Mouse (Mus musculus): ENCODE measurements around the gene Rnf213. TPM values are rescaled to one million over a fixed set of nuclear protein-coding genes. Genes with fewer than 3 reads are reported as not detected.

Rnf213 gene
- 29.1 and 33.7 TPM in 2 replicates for polyA plus RNA-seq (2012; rRNA removed)

GRCm38 (mm10) chr11:119392800-119393482 lies at the start of gene Rnf213:
Gene Rnf213, plus strand, starts transcription at chr11:119393100.

GRCm38 (mm10) chr11:119355443-119356385 lies 37.2 kb upstream of the Rnf213 start, which contains the start of the genes Sgsh and Slc26a11:
Gene Sgsh, minus strand, starts transcription at chr11:119355536.
Gene Slc26a11, plus strand, starts transcription at chr11:119355557.

DNA sequence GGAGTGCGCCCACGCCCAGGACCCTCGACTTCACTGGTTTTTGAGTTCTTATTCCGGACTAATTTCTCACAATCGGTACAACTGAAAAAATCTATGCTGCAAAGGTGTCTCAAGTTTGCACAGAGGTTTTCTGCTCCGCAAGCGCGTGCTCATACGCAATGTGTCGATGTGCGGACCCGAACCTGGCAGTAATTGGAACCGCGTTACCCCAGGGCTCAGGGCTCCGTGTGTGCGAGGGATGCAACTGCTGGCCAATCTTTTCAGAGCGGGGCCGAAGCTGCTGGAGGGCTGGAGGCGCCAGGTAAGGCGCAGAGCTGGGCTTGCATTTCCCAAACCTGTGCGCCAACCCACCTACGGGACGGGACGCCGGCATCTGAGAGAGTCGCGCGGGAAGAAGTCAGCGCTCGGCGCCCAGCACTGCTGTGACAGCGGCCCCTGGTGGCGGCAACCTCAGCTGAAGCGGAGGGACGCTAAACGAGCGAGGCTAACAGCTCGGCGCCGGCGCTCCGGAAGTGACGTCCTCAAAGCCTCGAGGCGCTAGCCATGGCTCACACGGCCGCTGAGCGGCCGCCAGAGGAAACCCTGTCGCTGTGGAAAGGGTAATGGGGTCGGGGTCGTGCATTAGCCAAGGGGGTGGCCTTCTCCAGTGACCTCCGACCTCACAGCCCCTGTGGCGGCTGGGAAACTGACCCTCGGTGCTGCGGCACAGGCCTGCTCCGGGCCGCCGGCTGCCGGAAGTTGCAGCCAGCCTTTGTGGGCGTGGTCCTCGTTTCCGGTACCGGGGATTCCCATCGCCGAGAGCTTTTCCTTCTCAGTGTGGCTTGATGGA lies 98.2 kb downstream of the Rnf213 start, which contains the start of gene Endov:
Gene Endov (plus strand): TSS at position 487 of the 829 bp plus-strand sequence.

Other genes with a start within 250 kb of the Rnf213 start
- 2.0 and 2.6 TPM in 2 replicates for gene Tbc1d16, start 164.6 kb upstream of the Rnf213 start, polyA plus RNA-seq (2012; rRNA removed)
- 0.48 and 0.50 TPM in 2 replicates for gene Ccdc40, start 164.5 kb upstream of the Rnf213 start, polyA plus RNA-seq (2012; rRNA removed)
- 25.5 and 31.5 TPM in 2 replicates for gene Gaa, start 125.2 kb upstream of the Rnf213 start, polyA plus RNA-seq (2012; rRNA removed)
- 64.6 and 73.0 TPM in 2 replicates for gene Eif4a3, start 93.0 kb upstream of the Rnf213 start, polyA plus RNA-seq (2012; rRNA removed)
- gene Card14, start 85.3 kb upstream of the Rnf213 start, polyA plus RNA-seq (2012; rRNA removed), result 0.15 and 0.22 TPM in 2 replicates
- gene Sgsh, start 37.6 kb upstream of the Rnf213 start, polyA plus RNA-seq (2012; rRNA removed), result 1.5 and 1.6 TPM in 2 replicates
- 2.6 and 3.3 TPM in 2 replicates for gene Slc26a11, start 37.5 kb upstream of the Rnf213 start, polyA plus RNA-seq (2012; rRNA removed)
- gene Endov, start 98.2 kb downstream of the Rnf213 start, polyA plus RNA-seq (2012; rRNA removed), result 4.2 and 4.5 TPM in 2 replicates
- 0.01 TPM in 1 of 2 replicates, not detected in the other for gene Nptx1, start 154.7 kb downstream of the Rnf213 start, polyA plus RNA-seq (2012; rRNA removed)
- gene Rptor, start 209.8 kb downstream of the Rnf213 start, polyA plus RNA-seq (2012; rRNA removed), result 4.5 and 5.2 TPM in 2 replicates

Data from liver, embryonic 18 days (tissue).